Mouse (Mus musculus): ENCODE results near the gene Cds1. TPM values are rescaled to one million over a fixed set of nuclear protein-coding genes. Genes with fewer than 3 reads are reported as not detected.
A peak's percentile ranks its signal among the peaks of the same experiment; 100 is the strongest.

The Cds1 gene
- polyA plus RNA-seq, 1 experiment from 2014 or later = 8.6 TPM

DNA sequence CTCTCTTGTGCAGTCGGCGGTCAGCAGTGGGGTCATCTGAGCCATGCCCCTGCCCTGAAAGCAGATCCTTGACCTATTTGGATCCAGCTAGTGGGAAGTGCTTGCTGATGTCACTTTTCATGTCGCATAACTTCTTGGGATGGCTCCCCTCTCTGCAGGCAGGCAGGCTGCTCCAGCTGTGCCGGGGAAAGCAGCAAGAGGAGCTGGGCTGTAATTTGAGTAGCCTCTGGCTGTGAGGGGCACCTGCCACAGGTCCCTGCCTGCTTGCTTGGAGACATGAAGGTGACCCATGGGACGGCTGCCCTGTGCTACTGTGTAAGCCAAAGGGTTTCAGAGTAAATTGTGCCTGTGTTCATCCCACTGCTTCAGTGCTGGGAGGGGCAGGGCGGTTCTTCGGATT lies 54.9 kb downstream of the Cds1 start:
- Histone ChIP-seq H3K9me3 (ENCODE audit: control insufficient read depth, low read length) (no peaks in the 10 kb centered on the region), H3K9ac (no peak overlapping the region), H3K27me3 (ENCODE audit: control insufficient read depth, insufficient read depth, low read length) (no peaks in the 10 kb centered on the region), H3K4me1 (replicated peaks; ENCODE audit: control insufficient read depth, insufficient read depth, low read length) (0 out of 2 replicates have a peak, but pooled peaks cover under 1% of the 10 kb centered on the region), H3K4me2 (replicated peaks) (no peak overlapping the region), H3K4me3 (replicated peaks; ENCODE audit: low read length) (no peak overlapping the region), H3K27ac (no peak overlapping the region), H3K36me3 (replicated peaks; ENCODE audit: control insufficient read depth, insufficient read depth) (no peaks in the 10 kb centered on the region)
- 16% methylated on average over 7 of the region's 7 CpGs for WGBS
- DNase-seq (ENCODE audit: low spot score) (no peak), ATAC-seq (ENCODE audit: low FRiP score) (no peak)

- DNase-seq (ENCODE audit: low spot score) (no peak), ATAC-seq (ENCODE audit: low FRiP score) (no peak)
- 72% methylated on average over 8 of the region's 8 CpGs for WGBS
- H3K4me3 ChIP-seq (replicated peaks; ENCODE audit: low read length) = no peak overlapping the region
- H3K9me3 ChIP-seq (ENCODE audit: control insufficient read depth, low read length) = no peaks in the 10 kb centered on the region
- H3K4me1 ChIP-seq (replicated peaks; ENCODE audit: control insufficient read depth, insufficient read depth, low read length) = peaks cover 9% of the 10 kb centered on the region; the same call in 1 of the 2 replicates
- H3K9ac ChIP-seq = no peak overlapping the region
- no peak overlapping the region for H3K27ac ChIP-seq
- H3K36me3 ChIP-seq (replicated peaks; ENCODE audit: control insufficient read depth, insufficient read depth) = no peaks in the 10 kb centered on the region
- H3K4me2 ChIP-seq (replicated peaks) = no peak overlapping the region
- no peaks in the 10 kb centered on the region for H3K27me3 ChIP-seq (ENCODE audit: control insufficient read depth, insufficient read depth, low read length)
These were observed 56.1 kb downstream of the Cds1 start for GRCm38 (mm10) chr5:101821052-101821451.

- ATAC-seq (ENCODE audit: low FRiP score) = no peak
- no peak for DNase-seq (ENCODE audit: low spot score)
- H3K36me3 ChIP-seq (replicated peaks; ENCODE audit: control insufficient read depth, insufficient read depth) = no peaks in the 10 kb centered on the region
- no peak overlapping the region for H3K4me2 ChIP-seq (replicated peaks)
- no peak overlapping the region for H3K9ac ChIP-seq
- no peak overlapping the region for H3K27ac ChIP-seq
- H3K27me3 ChIP-seq (ENCODE audit: control insufficient read depth, insufficient read depth, low read length) = no peaks in the 10 kb centered on the region
- no peaks in the 10 kb centered on the region for H3K9me3 ChIP-seq (ENCODE audit: control insufficient read depth, low read length)
- 64% methylated on average over 17 of the region's 17 CpGs for whole genome bisulfite sequencing
- H3K4me1 ChIP-seq (replicated peaks; ENCODE audit: control insufficient read depth, insufficient read depth, low read length) = peaks cover 15% of the 10 kb centered on the region
- no peak overlapping the region for H3K4me3 ChIP-seq (replicated peaks; ENCODE audit: low read length)
These were observed 56.8 kb downstream of the Cds1 start for GRCm38 (mm10) chr5:101821491-101822310.

- Histone ChIP-seq H3K4me2 (replicated peaks) (no peak overlapping the region), H3K4me1 (replicated peaks; ENCODE audit: control insufficient read depth, insufficient read depth, low read length) (peaks cover 18% of the 10 kb centered on the region), H3K9ac (no peak overlapping the region), H3K4me3 (replicated peaks; ENCODE audit: low read length) (no peak overlapping the region), H3K36me3 (replicated peaks; ENCODE audit: control insufficient read depth, insufficient read depth) (no peaks in the 10 kb centered on the region), H3K27ac (no peak overlapping the region), H3K9me3 (ENCODE audit: control insufficient read depth, low read length) (no peaks in the 10 kb centered on the region), H3K27me3 (ENCODE audit: control insufficient read depth, insufficient read depth, low read length) (no peaks in the 10 kb centered on the region)
- ATAC-seq (ENCODE audit: low FRiP score) (no peak), DNase-seq (ENCODE audit: low spot score) (no peak)
- 48% methylated on average over 6 of the region's 6 CpGs for WGBS
These were observed 57.4 kb downstream of the Cds1 start for GRCm38 (mm10) chr5:101822311-101822670.

DNA sequence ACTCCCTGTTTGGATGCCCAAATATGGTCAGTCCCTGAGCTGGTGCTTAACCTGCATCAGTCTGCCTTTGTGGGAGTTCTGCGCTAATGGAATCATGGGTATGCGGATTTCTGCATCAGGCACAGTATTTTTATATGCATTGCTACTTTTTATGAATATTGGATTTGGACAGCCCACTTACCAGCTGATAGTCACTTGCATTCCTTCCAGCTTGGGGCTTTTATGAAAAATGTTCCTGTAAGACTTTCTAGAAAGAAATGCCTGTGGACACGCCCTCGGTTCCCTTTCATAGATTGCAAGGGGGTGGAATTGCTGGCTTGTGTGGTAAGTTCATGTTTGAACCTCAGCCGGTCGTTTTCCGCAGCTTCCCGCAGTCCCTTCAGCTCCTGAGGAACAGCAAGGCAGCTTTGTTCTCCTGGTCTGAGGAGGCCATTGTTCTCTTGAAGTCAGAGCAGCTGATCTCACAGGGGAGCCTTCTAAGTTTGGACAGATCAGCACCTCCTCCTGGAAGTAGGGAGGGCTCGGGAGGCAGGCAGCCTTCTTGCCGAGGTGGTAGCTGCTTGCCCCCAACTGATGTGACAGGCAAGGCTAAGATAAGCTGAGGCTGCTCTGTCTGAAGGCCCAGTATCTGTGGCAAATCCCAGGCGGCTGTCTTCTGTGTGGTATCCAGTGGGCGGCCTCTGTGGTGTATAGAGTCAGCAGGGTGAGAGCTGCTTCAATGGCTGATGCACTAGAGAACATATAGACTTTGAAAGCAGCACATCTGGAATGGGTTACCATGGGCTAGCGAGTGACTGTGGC lies 60.4 kb downstream of the Cds1 start:
- no peaks in the 10 kb centered on the region for H3K9me3 ChIP-seq (ENCODE audit: control insufficient read depth, low read length)
- no peak overlapping the region for H3K4me2 ChIP-seq (replicated peaks)
- no peak overlapping the region for H3K9ac ChIP-seq
- WGBS = 16% methylated on average over 13 of the region's 13 CpGs
- no peaks in the 10 kb centered on the region for H3K36me3 ChIP-seq (replicated peaks; ENCODE audit: control insufficient read depth, insufficient read depth)
- DNase-seq (ENCODE audit: low spot score) = no peak
- no peak overlapping the region for H3K4me3 ChIP-seq (replicated peaks; ENCODE audit: low read length)
- H3K4me1 ChIP-seq (replicated peaks; ENCODE audit: control insufficient read depth, insufficient read depth, low read length) = peaks cover 18% of the 10 kb centered on the region
- no peak overlapping the region for H3K27ac ChIP-seq
- ATAC-seq (ENCODE audit: low FRiP score) = no peak
- H3K27me3 ChIP-seq (ENCODE audit: control insufficient read depth, insufficient read depth, low read length) = no peaks in the 10 kb centered on the region

DNA sequence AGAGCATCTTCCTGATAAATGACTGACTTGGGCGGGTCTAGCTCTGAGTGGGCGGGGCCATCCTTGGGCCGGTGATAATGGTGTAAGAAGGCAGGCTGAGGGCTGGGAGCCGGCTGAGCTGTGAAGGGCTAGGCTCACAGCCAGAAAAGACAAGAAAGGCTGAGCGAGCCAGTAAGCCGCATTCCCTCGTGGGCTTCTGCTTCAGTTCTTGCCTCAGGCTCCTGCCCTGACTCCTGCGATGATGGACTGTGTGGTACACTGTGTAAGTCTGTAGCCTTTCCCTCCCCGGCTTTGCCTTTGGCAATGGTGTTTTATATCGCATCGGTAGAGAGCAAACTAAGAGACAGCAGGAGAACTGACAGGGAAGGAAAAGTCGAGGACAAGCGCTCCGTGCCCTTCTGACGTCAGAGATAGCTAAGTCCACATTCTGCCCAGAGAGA lies 61.6 kb downstream of the Cds1 start:
- 8% methylated on average over 15 of the region's 15 CpGs for WGBS
- peaks cover 4% of the 10 kb centered on the region; the same call in 1 of the 2 replicates for H3K36me3 ChIP-seq (replicated peaks; ENCODE audit: control insufficient read depth, insufficient read depth)
- H3K4me1 ChIP-seq (replicated peaks; ENCODE audit: control insufficient read depth, insufficient read depth, low read length) = peaks cover 18% of the 10 kb centered on the region
- peak overlapping the region; percentile 49; the same call in 1 of the 2 replicates for H3K27ac ChIP-seq
- no peaks in the 10 kb centered on the region for H3K27me3 ChIP-seq (ENCODE audit: control insufficient read depth, insufficient read depth, low read length)
- 0 out of 2 replicates have a peak overlapping the region, but pooled peaks have one; percentile 4 for H3K4me3 ChIP-seq (replicated peaks; ENCODE audit: low read length)
- ATAC-seq (ENCODE audit: low FRiP score) (peak; percentile 77), DNase-seq (ENCODE audit: low spot score) (peak; percentile 71)
- H3K9ac ChIP-seq = peak overlapping the region; percentile 21; the same call in 1 of the 2 replicates
- peak overlapping the region; percentile 48 for H3K4me2 ChIP-seq (replicated peaks)
- H3K9me3 ChIP-seq (ENCODE audit: control insufficient read depth, low read length) = no peaks in the 10 kb centered on the region

DNA sequence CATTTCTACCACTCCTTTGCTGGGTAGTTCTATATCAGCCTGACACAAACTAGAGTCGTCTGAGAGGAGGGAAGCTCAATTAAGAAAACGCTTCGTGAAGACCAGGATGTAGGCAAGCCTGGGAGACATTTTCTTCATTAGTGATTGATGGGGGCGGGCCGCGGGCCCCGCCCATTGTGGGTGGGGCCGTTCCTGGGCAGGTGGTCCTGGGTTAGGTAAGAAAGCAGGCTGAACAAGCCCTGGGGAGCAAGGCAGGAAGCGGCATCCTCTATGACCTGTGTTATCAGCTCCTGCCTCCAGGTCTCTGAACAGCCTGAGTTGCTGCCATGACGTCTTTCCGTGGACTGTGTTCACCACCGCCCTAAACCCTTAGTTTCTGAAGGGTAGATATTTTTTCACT lies 62.5 kb downstream of the Cds1 start:
- H3K9ac ChIP-seq = no peak overlapping the region
- peaks cover 18% of the 10 kb centered on the region for H3K4me1 ChIP-seq (replicated peaks; ENCODE audit: control insufficient read depth, insufficient read depth, low read length)
- no peak for ATAC-seq (ENCODE audit: low FRiP score)
- H3K27me3 ChIP-seq (ENCODE audit: control insufficient read depth, insufficient read depth, low read length) = no peaks in the 10 kb centered on the region
- peaks cover 12% of the 10 kb centered on the region; the same call in 1 of the 2 replicates for H3K36me3 ChIP-seq (replicated peaks; ENCODE audit: control insufficient read depth, insufficient read depth)
- no peak overlapping the region for H3K4me3 ChIP-seq (replicated peaks; ENCODE audit: low read length)
- no peak overlapping the region for H3K4me2 ChIP-seq (replicated peaks)
- H3K9me3 ChIP-seq (ENCODE audit: control insufficient read depth, low read length) = no peaks in the 10 kb centered on the region
- no peak for DNase-seq (ENCODE audit: low spot score)
- H3K27ac ChIP-seq = no peak overlapping the region
- 46% methylated on average over 12 of the region's 12 CpGs for WGBS

DNA sequence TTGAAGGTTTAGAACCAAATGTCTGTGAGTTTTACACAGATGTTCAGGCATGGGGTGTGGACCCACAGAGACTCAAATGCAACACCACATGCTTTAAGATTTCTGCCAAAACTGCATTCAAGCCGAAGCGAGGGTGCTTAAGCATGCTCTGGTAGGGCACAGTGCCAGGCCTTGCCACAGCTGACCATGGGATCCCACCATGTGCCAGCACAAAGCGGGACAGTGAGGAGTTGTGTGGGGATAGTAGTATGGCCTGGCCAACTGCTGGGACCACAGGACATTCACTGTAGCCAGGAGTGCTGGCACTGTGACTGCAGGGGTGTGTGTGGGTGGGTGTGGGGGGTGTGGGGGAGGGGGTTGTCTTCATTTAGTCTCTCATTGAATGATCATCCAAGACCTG lies 64.0 kb downstream of the Cds1 start:
- no peaks in the 10 kb centered on the region for H3K9me3 ChIP-seq (ENCODE audit: control insufficient read depth, low read length)
- no peak overlapping the region for H3K9ac ChIP-seq
- no peak for DNase-seq (ENCODE audit: low spot score)
- WGBS = 71% methylated on average over 3 of the region's 3 CpGs
- H3K4me2 ChIP-seq (replicated peaks) = no peak overlapping the region
- no peaks in the 10 kb centered on the region for H3K27me3 ChIP-seq (ENCODE audit: control insufficient read depth, insufficient read depth, low read length)
- no peak overlapping the region for H3K4me3 ChIP-seq (replicated peaks; ENCODE audit: low read length)
- peaks cover 25% of the 10 kb centered on the region for H3K36me3 ChIP-seq (replicated peaks; ENCODE audit: control insufficient read depth, insufficient read depth)
- peaks cover 18% of the 10 kb centered on the region for H3K4me1 ChIP-seq (replicated peaks; ENCODE audit: control insufficient read depth, insufficient read depth, low read length)
- ATAC-seq (ENCODE audit: low FRiP score) = peak; percentile 28; the same call in 1 of the 2 replicates
- H3K27ac ChIP-seq = no peak overlapping the region

DNA sequence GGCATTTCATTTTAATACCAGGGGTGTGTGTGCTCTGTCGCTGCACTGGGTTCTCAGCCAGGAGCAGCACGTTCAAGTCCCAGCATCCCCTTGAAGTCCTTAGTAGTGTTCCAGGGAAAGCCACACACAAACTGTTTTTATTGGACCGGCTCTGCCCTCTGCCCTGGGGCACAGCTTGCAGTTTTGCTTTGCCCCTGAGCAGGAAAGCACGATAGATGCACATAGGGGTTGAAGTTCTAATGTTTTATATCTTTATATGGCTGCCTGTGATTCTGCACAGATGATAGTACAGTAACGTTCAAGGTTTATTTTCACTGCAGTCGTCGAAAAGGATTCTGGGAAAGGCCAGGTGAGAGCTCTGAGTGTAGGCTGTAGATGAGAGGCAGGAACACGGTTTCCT lies 65.2 kb downstream of the Cds1 start:
- Histone ChIP-seq H3K27ac (no peak overlapping the region), H3K4me1 (replicated peaks; ENCODE audit: control insufficient read depth, insufficient read depth, low read length) (peaks cover 14% of the 10 kb centered on the region), H3K27me3 (ENCODE audit: control insufficient read depth, insufficient read depth, low read length) (no peaks in the 10 kb centered on the region), H3K4me2 (replicated peaks) (no peak overlapping the region), H3K4me3 (replicated peaks; ENCODE audit: low read length) (no peak overlapping the region), H3K36me3 (replicated peaks; ENCODE audit: control insufficient read depth, insufficient read depth) (peaks cover 35% of the 10 kb centered on the region), H3K9ac (no peak overlapping the region), H3K9me3 (ENCODE audit: control insufficient read depth, low read length) (no peaks in the 10 kb centered on the region)
- 86% methylated on average over 8 of the region's 8 CpGs for WGBS
- DNase-seq (ENCODE audit: low spot score) (no peak), ATAC-seq (ENCODE audit: low FRiP score) (no peak)

All from hindbrain, embryonic 14.5 days (tissue).